Mouse (Mus musculus) heart, embryonic 11.5 days (tissue): ENCODE measurements around the gene Gm14399. TPM values are rescaled to one million over a fixed set of nuclear protein-coding genes. Genes with fewer than 3 reads are reported as not detected.
"Not testable (repeated sequence)": the region's sequence is repeated elsewhere in the genome, so short reads cannot be mapped to it uniquely, and the experiment has no call there.

Experiments
- ATAC-seq: fragments of 200-750 bp; cut with Nextera tagmentation; replicated peaks from 2 replicates; pipeline ENCODE4 v1.8.0; 2017; ENCODE audit warnings: moderate library complexity; ENCODE audit not compliant: insufficient number of reproducible peaks, low FRiP score, low TSS enrichment
- H3K27ac ChIP-seq: fragments of 300-500 bp; sonication (generic); 2 replicates; pipeline ENCODE4 v1.5.1; 2014; ENCODE audit warnings: mild to moderate bottlenecking, low read depth, low read length
- H3K27me3 ChIP-seq: fragments of 300-500 bp; sonication (generic); 2 replicates; pipeline ENCODE4 v1.6.1; 2014; ENCODE audit warnings: mild to moderate bottlenecking, low read length, mixed read lengths; ENCODE audit not compliant: control insufficient read depth, insufficient read depth
- H3K36me3 ChIP-seq: fragments of 300-500 bp; sonication (generic); 2 replicates; pipeline ENCODE4 v1.6.1; 2014; ENCODE audit warnings: mild to moderate bottlenecking, low read length, moderate library complexity, mixed read lengths; ENCODE audit not compliant: control insufficient read depth, insufficient read depth
- H3K4me1 ChIP-seq: fragments of 300-500 bp; sonication (generic); 2 replicates; pipeline ENCODE4 v1.6.1; 2014; ENCODE audit warnings: low read length; ENCODE audit not compliant: control insufficient read depth, insufficient read depth
- H3K4me2 ChIP-seq: fragments of 300-500 bp; sonication (generic); 2 replicates; pipeline ENCODE4 v1.6.1; 2014; ENCODE audit warnings: mild to moderate bottlenecking, moderate library complexity
- H3K4me3 ChIP-seq: fragments of 300-500 bp; sonication (generic); 2 replicates; pipeline ENCODE4 v1.5.1; 2014; ENCODE audit warnings: low read depth, low read length
- H3K9ac ChIP-seq: fragments of 300-500 bp; sonication (generic); 2 replicates; pipeline ENCODE4 v1.6.1; 2014; ENCODE audit warnings: mild to moderate bottlenecking, low read depth, low read length, moderate library complexity
- H3K9me3 ChIP-seq: fragments of 300-500 bp; sonication (generic); replicated peaks from 2 replicates; pipeline ENCODE4 v1.6.1; 2016; ENCODE audit warnings: low read length; ENCODE audit not compliant: control insufficient read depth
- WGBS: fragments of 180-500 bp; shearing (Covaris S2); extraction: QIAGEN DNeasy Blood & Tissue Kit; methylation state at CpG from one replicate; pipeline ENCODE4 v1.1.7; 2014; ENCODE audit not compliant: insufficient replicate concordance; 5-methylcytosine and 5-hydroxymethylcytosine counted together
- polyA plus RNA-seq: library from polyadenylated mRNA; unstranded; fragments of >200 nt; fragmentation: Nextera tagmentation; extraction: Ambion mirVana; gene quantifications from 2 replicates; pipeline ENCODE4 v1.2.1, GENCODE M21; 2014

The Gm14399 gene
- polyA plus RNA-seq, 1 experiment from 2014 or later = 6.5 TPM

DNA sequence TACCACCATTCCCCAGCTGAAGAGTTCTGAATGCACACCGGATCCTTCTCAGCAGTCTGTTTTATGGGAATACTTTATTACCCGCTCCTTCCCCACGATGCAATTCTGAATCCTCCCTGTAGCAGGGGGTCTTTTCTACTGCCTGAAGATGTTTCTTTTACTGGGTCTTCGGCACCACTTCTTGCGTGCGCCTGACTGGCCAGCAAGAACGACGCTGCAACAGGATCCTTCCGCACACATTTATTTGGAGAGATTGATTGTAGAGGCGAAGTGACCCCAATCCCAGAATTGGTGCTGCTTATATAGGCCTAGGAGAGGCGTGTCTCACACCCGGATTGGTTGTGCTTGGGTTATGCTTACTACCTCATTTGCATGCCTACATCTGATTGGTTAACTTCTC is 23.3 kb upstream of the Gm14399 start:
- not testable (repeated sequence) for H3K4me1 ChIP-seq, H3K36me3 ChIP-seq, H3K9ac ChIP-seq, H3K27ac ChIP-seq, ATAC-seq, H3K9me3 ChIP-seq, H3K27me3 ChIP-seq, H3K4me3 ChIP-seq, H3K4me2 ChIP-seq
- 89% methylated on average over 12 of the region's 12 CpGs for WGBS

DNA sequence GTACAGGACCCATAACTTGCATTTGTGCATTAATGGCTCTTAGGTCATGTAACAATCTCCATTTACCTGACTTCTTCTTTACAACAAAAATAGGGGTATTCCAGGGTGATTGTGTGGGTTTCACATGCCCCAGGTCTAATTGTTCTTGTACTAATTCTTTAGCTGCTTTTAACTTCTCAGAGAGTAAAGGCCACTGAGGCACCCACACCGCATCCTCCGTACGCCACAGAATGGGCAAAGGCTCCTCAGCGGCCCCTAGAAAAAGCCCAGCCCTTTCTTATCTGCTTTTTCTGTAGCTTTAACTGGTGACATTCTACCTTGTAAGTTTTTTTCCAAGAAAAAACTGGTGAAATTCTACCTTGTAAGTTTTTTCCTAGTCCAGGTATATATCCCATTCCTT is 19.6 kb upstream of the Gm14399 start:
- not testable (repeated sequence) for H3K4me2 ChIP-seq
- WGBS = 79% methylated on average over 4 of the region's 4 CpGs

DNA sequence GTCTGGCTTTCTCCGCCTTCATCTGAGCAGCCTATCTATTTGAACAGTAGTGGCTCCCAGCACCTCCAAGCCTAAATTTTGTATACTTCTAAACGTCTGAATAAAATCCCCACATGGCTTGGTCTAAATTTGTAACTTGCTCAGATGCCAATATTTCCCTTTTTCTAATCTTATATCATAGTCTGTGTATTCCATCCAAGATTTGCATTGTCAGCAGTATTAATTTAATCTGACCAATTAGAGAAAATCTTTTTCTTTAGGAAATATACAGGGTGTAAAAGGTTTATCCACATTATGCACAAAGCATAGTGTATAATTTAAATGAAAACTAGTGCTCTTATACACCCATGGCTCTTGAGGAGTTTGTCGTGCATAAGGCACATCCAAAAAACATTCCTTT is 16.8 kb upstream of the Gm14399 start:
- Histone ChIP-seq H3K4me1 (no peaks in the 10 kb centered on the region), H3K9ac (no peak overlapping the region), H3K27ac (no peak overlapping the region), H3K9me3 (no peaks in the 10 kb centered on the region), H3K4me3 (no peak overlapping the region), H3K27me3 (no peaks in the 10 kb centered on the region), H3K36me3 (no peaks in the 10 kb centered on the region), H3K4me2 (no peak overlapping the region)
- no peak for ATAC-seq
- 76% methylated on average over 3 of the region's 3 CpGs for WGBS

More for the DNA sequence above, 19.6 kb upstream of the Gm14399 start:
- H3K36me3 ChIP-seq, H3K4me1 ChIP-seq, H3K27ac ChIP-seq, H3K9me3 ChIP-seq, ATAC-seq, H3K4me3 ChIP-seq, H3K9ac ChIP-seq, H3K27me3 ChIP-seq: not testable (repeated sequence)

DNA sequence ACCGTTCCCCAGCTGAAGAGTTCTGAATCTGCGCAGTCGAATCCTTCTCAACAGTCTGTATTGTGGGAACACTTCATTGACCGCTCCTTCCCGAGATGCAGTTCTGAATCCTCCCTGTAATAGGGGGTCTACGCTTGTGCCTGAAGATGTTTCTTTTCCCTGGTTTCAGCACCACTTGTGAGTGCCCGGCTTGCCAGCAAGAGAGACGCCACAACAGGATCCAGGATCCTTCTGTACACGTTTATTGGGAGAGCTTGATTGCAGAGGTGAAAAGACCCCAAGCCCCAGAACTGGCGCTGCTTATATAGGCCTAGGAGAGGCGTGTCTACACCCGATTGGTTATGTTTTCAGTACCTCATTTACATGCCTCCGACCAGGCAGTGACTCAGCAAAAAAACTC is 14.9 kb upstream of the Gm14399 start:
- Histone ChIP-seq H3K9me3 (no peaks in the 10 kb centered on the region), H3K27ac (no peak overlapping the region), H3K4me3 (no peak overlapping the region), H3K4me1 (no peaks in the 10 kb centered on the region), H3K36me3 (no peaks in the 10 kb centered on the region), H3K4me2 (no peak overlapping the region), H3K9ac (no peak overlapping the region), H3K27me3 (no peaks in the 10 kb centered on the region)
- ATAC-seq = no peak
- WGBS = 86% methylated on average over 13 of the region's 13 CpGs

DNA sequence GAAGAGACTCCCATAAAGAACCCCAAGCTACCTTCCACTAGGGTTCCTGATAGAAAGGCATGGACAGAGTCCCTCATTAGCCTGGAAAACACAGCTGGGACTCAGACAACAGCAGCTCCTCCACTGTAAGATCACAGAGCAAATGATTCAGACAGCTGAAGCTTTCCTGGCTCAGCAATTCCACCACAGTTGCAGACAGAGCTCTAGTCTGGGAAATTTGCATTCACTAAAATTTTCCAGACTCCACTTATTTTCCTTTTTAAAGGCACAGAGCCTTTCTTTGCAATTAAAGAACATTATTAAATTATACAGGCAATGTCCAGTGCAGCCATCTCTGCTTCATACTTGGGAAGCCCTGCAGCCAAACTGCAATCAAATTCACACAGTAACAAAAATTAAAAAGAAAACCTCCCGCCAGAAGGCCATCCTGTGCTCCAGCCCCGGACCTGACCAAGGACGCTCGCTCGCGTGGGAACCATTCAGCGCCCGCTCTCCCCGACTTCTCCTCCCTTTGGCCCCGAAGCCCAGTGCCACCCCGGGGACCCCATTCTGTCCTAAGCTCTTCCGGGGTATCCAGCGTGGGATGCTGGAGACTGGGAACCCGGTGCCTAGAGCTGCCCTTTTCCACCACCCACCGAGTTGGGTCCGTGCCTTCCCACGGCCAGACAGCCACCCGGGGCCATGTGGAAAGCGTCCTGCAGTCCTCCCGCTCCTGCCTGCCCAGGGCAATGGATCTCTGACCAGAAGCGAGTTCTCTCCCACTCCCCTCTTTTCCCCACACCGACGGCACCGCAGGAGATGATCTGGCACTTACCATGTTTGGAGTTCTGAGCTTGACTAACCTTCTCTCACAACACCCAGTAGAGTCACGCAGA is 457 bp downstream of the Gm14399 start:
- 3% methylated on average over 23 of the region's 25 CpGs for WGBS

DNA sequence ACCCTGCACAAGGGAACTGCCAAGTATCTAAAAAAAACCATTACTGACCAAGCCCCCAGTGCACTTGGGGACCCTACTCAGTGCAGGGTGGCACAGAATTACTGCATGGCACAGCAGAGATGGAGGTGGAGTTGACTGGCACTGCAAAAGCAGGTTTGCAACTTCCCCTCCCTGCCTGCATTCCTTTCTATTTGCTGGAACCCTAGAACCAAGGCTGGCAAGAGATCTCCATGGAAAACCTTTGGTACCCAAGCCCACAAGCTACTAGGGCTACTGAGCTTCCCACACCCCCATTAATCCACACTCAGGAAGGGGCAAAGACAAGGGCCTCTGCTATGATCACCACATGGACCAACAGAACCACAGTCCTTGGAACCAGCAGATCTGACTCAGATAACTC is 1.2 kb downstream of the Gm14399 start:
- H3K4me1 ChIP-seq, H3K4me3 ChIP-seq, H3K9me3 ChIP-seq: not testable (repeated sequence)

More for the DNA sequence above, 457 bp downstream of the Gm14399 start:
- not testable (repeated sequence) for H3K4me1 ChIP-seq, H3K9me3 ChIP-seq, H3K27me3 ChIP-seq, ATAC-seq, H3K27ac ChIP-seq, H3K36me3 ChIP-seq
- peak overlapping the region; percentile 47 for H3K4me3 ChIP-seq
- H3K4me2 ChIP-seq = peak overlapping the region; percentile 38; the same call in 1 of the 2 replicates
- H3K9ac ChIP-seq = 0 out of 2 replicates have a peak overlapping the region, but pooled peaks have one; percentile 39

More for the DNA sequence above, 1.2 kb downstream of the Gm14399 start:
- not testable (repeated sequence) for H3K27ac ChIP-seq, H3K36me3 ChIP-seq, H3K9ac ChIP-seq, H3K4me2 ChIP-seq, ATAC-seq, H3K27me3 ChIP-seq

Other genes starting within 250 kb of the Gm14399 start
- gene Gm14444, start 131.8 kb downstream of the Gm14399 start, polyA plus RNA-seq = not detected in 2 replicates
- 1.5 and 1.9 TPM in 2 replicates for gene Gm14393, start 74.2 kb downstream of the Gm14399 start, polyA plus RNA-seq
- 0.21 and 0.76 TPM in 2 replicates for gene Gm14443, start 33.9 kb upstream of the Gm14399 start, polyA plus RNA-seq
- 4.1 and 4.9 TPM in 2 replicates for gene Gm14391, start 64.9 kb upstream of the Gm14399 start, polyA plus RNA-seq
- 0.79 and 2.4 TPM in 2 replicates for gene Gm14440, start 133.1 kb upstream of the Gm14399 start, polyA plus RNA-seq
- gene Gm4631, start 196.2 kb upstream of the Gm14399 start, polyA plus RNA-seq = 13.3 and 14.1 TPM in 2 replicates
- 5.9 and 8.3 TPM in 2 replicates for gene Zfp968, start 230.4 kb upstream of the Gm14399 start, polyA plus RNA-seq